Mouse (Mus musculus): ENCODE measurements at regions not wholly inside any gene's neighbourhood (a gene's known extent, or its start where the extent isn't known, plus 50 kb on each side); places are given as distances from the start of the nearest gene placed in this dataset.
A peak's percentile ranks its signal among the peaks of the same experiment; 100 is the strongest.

- Histone ChIP-seq H3K4me1 (ENCODE audit: control insufficient read depth, insufficient read depth, insufficient read length, low read length) (peaks cover 24% of the 10 kb centered on the region), H3K4me3 (ENCODE audit: low read depth, low read length) (peak overlapping the region; percentile 21), H3K36me3 (ENCODE audit: control insufficient read depth, insufficient read depth, low read length) (no peaks in the 10 kb centered on the region), H3K27me3 (ENCODE audit: control insufficient read depth, insufficient read depth, low read length) (no peaks in the 10 kb centered on the region), H3K27ac (ENCODE audit: insufficient read depth, low read depth, low read length) (peak overlapping the region; percentile 48)
- TF ChIP-seq CTCF (IDR thresholded peaks at IDR 0.05; ENCODE audit: extremely low read depth, insufficient read length, insufficient replicate concordance, low read depth, low read length), result no peak
- TF ChIP-seq POLR2A (IDR thresholded peaks at IDR 0.05; ENCODE audit: low read depth, low read length), result no peak
- whole genome bisulfite sequencing, result 19% methylated on average over 11 of the region's 11 CpGs
Observed at GRCm38 (mm10) chr19:32952928-32953687, 195.8 kb downstream of the Pten start.

GRCm38 (mm10) chr19:32954001-32954605, 196.8 kb downstream of the Pten start:
- H3K27ac ChIP-seq (ENCODE audit: insufficient read depth, low read depth, low read length), result no peak overlapping the region
- H3K4me3 ChIP-seq (ENCODE audit: low read depth, low read length), result no peak overlapping the region
- WGBS, result 21% methylated on average over 4 of the region's 4 CpGs
- no peaks in the 10 kb centered on the region for H3K36me3 ChIP-seq (ENCODE audit: control insufficient read depth, insufficient read depth, low read length)
- no peaks in the 10 kb centered on the region for H3K27me3 ChIP-seq (ENCODE audit: control insufficient read depth, insufficient read depth, low read length)
- peaks cover 31% of the 10 kb centered on the region for H3K4me1 ChIP-seq (ENCODE audit: control insufficient read depth, insufficient read depth, insufficient read length, low read length)
- TF ChIP-seq CTCF (IDR thresholded peaks at IDR 0.05; ENCODE audit: extremely low read depth, insufficient read length, insufficient replicate concordance, low read depth, low read length) (peak; percentile 57; the same call in 1 of the 2 replicates), POLR2A (IDR thresholded peaks at IDR 0.05; ENCODE audit: low read depth, low read length) (no peak)

GRCm38 (mm10) chr19:32954942-32955341, 197.6 kb downstream of the Pten start:
- Histone ChIP-seq H3K4me3 (ENCODE audit: low read depth, low read length) (no peak overlapping the region), H3K4me1 (ENCODE audit: control insufficient read depth, insufficient read depth, insufficient read length, low read length) (peaks cover 31% of the 10 kb centered on the region)
- 98% methylated on average over 3 of the region's 3 CpGs for WGBS

GRCm38 (mm10) chr19:32956143-32956915, 199.0 kb downstream of the Pten start:
- Histone ChIP-seq H3K36me3 (ENCODE audit: control insufficient read depth, insufficient read depth, low read length) (no peaks in the 10 kb centered on the region), H3K4me3 (ENCODE audit: low read depth, low read length) (peak overlapping the region; percentile 51), H3K27ac (ENCODE audit: insufficient read depth, low read depth, low read length) (0 out of 2 replicates have a peak overlapping the region, but pooled peaks have one; percentile 16), H3K27me3 (ENCODE audit: control insufficient read depth, insufficient read depth, low read length) (no peaks in the 10 kb centered on the region), H3K4me1 (ENCODE audit: control insufficient read depth, insufficient read depth, insufficient read length, low read length) (peaks cover 30% of the 10 kb centered on the region)
- 30% methylated on average over 9 of the region's 9 CpGs for WGBS
- TF ChIP-seq CTCF (IDR thresholded peaks at IDR 0.05; ENCODE audit: extremely low read depth, insufficient read length, insufficient replicate concordance, low read depth, low read length) (no peak), POLR2A (IDR thresholded peaks at IDR 0.05; ENCODE audit: low read depth, low read length) (no peak)

More at GRCm38 (mm10) chr19:32954942-32955341, 197.6 kb downstream of the Pten start:
- H3K36me3 ChIP-seq (ENCODE audit: control insufficient read depth, insufficient read depth, low read length), result no peaks in the 10 kb centered on the region
- no peaks in the 10 kb centered on the region for H3K27me3 ChIP-seq (ENCODE audit: control insufficient read depth, insufficient read depth, low read length)
- TF ChIP-seq POLR2A (IDR thresholded peaks at IDR 0.05; ENCODE audit: low read depth, low read length) (no peak), CTCF (IDR thresholded peaks at IDR 0.05; ENCODE audit: extremely low read depth, insufficient read length, insufficient replicate concordance, low read depth, low read length) (no peak)
- no peak overlapping the region for H3K27ac ChIP-seq (ENCODE audit: insufficient read depth, low read depth, low read length)

DNA sequence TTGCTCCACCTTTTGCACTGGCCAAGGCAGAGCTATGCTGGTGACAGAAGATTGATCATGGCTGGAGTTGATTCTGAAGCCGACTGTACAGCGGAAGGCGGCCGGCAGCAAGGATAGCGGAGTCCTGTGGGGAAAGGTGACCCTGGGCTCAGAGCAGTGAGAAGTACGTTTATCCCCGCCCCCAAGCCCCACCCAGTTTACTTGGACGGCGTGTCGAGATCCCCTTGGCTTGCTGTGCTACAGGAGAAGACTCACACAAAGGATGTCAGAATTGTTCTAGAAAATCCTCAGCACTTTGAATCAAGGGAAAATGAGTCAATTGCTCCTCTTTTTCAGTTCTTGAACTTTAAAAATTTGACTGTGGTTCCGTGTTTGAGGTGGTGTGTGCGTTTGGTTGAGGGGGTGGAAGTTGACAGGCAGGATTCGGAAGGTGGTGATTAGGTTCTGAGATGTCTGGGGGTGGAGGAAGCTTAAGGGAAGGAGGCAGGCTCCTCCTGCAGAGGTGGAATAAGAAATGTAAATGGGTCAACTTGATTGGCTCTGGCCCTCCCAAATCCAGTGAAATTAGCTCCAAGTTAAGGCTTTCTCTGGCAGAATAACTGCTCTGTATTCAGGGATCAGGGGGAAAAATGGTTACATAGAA, 199.7 kb downstream of the Pten start:
- no peak for TF ChIP-seq POLR2A (IDR thresholded peaks at IDR 0.05; ENCODE audit: low read depth, low read length)
- no peak for TF ChIP-seq CTCF (IDR thresholded peaks at IDR 0.05; ENCODE audit: extremely low read depth, insufficient read length, insufficient replicate concordance, low read depth, low read length)
- WGBS, result 7% methylated on average over 13 of the region's 13 CpGs
- Histone ChIP-seq H3K27ac (ENCODE audit: insufficient read depth, low read depth, low read length) (peak overlapping the region; percentile 18; the same call in 1 of the 2 replicates), H3K36me3 (ENCODE audit: control insufficient read depth, insufficient read depth, low read length) (no peaks in the 10 kb centered on the region), H3K27me3 (ENCODE audit: control insufficient read depth, insufficient read depth, low read length) (no peaks in the 10 kb centered on the region), H3K4me3 (ENCODE audit: low read depth, low read length) (peak overlapping the region; percentile 51), H3K4me1 (ENCODE audit: control insufficient read depth, insufficient read depth, insufficient read length, low read length) (peaks cover 33% of the 10 kb centered on the region)

- H3K4me1 ChIP-seq (ENCODE audit: control insufficient read depth, insufficient read depth, insufficient read length, low read length), result peaks cover 33% of the 10 kb centered on the region
- WGBS, result 94% methylated on average over 4 of the region's 4 CpGs
Observed at GRCm38 (mm10) chr19:32958276-32958675, 201.0 kb downstream of the Pten start.

More at GRCm38 (mm10) chr19:32958276-32958675, 201.0 kb downstream of the Pten start:
- TF ChIP-seq CTCF (IDR thresholded peaks at IDR 0.05; ENCODE audit: extremely low read depth, insufficient read length, insufficient replicate concordance, low read depth, low read length) (no peak), POLR2A (IDR thresholded peaks at IDR 0.05; ENCODE audit: low read depth, low read length) (no peak)
- Histone ChIP-seq H3K36me3 (ENCODE audit: control insufficient read depth, insufficient read depth, low read length) (no peaks in the 10 kb centered on the region), H3K4me3 (ENCODE audit: low read depth, low read length) (no peak overlapping the region), H3K27me3 (ENCODE audit: control insufficient read depth, insufficient read depth, low read length) (no peaks in the 10 kb centered on the region), H3K27ac (ENCODE audit: insufficient read depth, low read depth, low read length) (no peak overlapping the region)
